Mouse (Mus musculus): ENCODE measurements around the gene Stk11.

Stk11 gene

GRCm38 (mm10) chr10:80115290-80115943 is at the start of gene Stk11:
Stk11 (plus strand) TSS chr10:80115803.
- DNase-seq (ENCODE audit: low read depth, low spot score), result peak; percentile 100

GRCm38 (mm10) chr10:80069251-80069650 is 46.4 kb upstream of the Stk11 start:
- no peak for DNase-seq (ENCODE audit: low read depth, low spot score)

DNA sequence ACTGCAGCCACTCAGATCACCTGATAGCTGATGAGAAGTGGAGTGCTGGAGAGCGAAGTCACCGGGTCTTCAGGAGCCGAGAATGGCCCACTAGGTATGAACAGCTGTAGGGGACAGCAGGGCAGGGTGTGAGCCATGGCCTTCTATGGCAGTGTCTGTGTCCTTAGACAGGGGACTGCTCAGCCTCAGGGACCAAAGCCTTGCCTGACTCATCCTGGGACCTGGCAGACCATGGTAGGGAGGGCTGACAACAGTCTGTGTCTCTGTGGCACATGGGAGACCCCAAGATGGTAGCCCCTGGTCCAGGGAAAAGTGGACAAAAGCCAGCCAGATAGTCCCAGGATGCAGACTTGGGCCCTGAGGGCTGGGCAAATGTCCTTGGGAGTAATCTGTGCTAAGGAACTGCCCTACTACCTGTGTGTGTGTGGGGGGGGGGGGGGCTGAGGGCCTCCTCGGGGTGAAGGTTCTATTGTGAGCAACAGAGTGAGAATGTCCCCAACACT is 45.6 kb upstream of the Stk11 start:
- DNase-seq (ENCODE audit: low read depth, low spot score), result no peak

DNA sequence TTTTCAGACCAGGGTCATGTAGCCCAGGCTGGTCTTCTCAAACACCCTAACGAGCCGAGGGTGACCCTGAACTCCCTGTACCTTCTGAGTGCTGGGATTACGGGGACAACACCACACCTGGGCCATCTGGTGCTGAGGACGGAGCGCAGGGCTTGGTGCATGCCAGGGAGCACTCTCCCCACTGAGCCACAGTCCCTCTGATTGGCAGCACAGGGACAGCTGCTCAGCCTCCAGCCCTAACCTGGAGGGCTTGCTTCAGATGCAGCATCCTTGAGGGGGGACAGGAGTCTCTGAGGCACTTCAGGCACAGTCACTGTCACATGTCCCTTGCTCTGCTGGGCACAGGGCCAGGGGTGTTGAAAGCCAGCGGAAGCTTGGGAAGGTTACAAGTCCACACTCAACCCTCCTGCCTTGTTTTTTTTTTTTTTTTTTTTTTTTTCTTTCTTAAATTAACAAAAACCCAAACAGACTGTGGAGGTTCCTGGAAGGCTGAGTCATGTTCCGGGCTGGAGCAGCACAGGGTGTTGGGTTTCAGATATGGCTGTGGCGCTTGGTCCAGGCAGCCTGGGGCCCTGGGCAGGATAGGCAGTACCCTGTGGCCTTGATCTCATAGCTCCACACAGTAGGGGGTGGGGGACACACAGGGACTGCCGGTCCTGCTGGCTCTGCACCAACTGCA is 44.6 kb upstream of the Stk11 start:
- DNase-seq (ENCODE audit: low read depth, low spot score), result no peak

DNA sequence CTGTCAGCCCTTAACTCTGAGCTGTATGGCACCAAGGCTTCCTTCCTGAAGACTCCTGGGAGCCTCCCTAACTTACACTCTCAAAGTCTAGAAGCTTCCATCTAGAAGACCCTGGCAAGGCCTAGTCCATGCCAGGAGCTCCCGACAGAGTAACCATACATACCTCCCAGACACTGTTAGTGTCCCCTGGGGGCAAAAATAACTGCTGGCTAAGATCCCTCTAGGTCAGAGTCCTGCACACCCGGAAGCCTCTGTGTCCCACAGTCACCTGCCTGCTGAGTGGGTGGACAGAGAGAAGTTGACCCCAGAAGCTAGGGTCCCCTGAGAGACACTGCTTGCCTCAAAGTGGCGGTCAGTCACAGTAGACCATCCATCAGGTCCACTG is 44.1 kb upstream of the Stk11 start:
- DNase-seq (ENCODE audit: low read depth, low spot score), result no peak

GRCm38 (mm10) chr10:80072623-80073489 is 42.7 kb upstream of the Stk11 start:
- DNase-seq (ENCODE audit: low read depth, low spot score), result no peak

- peak; percentile 37 for DNase-seq (ENCODE audit: low read depth, low spot score)
These were observed 40.6 kb upstream of the Stk11 start for GRCm38 (mm10) chr10:80074813-80075601.

DNA sequence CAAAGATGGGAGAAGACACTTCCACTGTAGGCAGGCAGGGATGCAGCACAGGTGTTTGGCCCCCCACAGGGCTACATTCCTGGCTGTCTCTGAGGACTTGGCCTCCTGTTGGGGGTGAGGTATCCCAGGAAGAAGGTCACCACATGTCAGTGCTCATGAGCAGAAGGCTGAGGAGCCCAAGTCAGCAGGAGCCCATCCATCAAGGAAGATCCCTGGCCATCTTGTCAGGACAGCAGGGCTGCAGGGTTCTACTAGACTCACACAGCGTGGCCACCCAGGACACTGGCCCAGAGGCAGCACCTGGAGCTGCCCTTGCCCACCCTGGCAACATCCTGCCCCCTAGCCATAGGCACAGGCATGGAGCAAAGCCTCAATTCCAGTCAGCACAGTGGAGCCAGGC is 39.7 kb upstream of the Stk11 start:
- no peak for DNase-seq (ENCODE audit: low read depth, low spot score)

- DNase-seq (ENCODE audit: low read depth, low spot score), result no peak
These were observed 39.2 kb upstream of the Stk11 start for GRCm38 (mm10) chr10:80076386-80076785.

- no peak for DNase-seq (ENCODE audit: low read depth, low spot score)
These were observed 38.3 kb upstream of the Stk11 start for GRCm38 (mm10) chr10:80077312-80077711.

DNA sequence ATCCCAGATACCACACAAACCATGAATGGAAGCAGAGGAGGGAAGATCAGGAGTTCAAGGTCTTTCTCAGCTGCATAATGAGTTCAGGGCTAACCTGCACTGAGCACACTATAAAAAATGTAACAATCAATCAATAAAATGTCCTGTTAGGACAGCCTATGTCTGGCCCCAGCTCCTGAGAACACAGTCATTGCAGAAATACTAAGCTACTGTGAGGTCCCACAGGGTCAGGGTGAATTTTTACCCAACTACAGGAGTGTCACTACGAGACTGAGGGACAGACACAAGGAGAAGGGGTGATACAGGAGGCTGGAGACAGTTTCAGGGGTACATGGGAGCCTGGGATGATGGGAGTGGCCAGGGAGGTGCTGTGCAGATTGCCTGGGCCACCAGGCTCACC is 37.2 kb upstream of the Stk11 start:
- no peak for DNase-seq (ENCODE audit: low read depth, low spot score)

DNA sequence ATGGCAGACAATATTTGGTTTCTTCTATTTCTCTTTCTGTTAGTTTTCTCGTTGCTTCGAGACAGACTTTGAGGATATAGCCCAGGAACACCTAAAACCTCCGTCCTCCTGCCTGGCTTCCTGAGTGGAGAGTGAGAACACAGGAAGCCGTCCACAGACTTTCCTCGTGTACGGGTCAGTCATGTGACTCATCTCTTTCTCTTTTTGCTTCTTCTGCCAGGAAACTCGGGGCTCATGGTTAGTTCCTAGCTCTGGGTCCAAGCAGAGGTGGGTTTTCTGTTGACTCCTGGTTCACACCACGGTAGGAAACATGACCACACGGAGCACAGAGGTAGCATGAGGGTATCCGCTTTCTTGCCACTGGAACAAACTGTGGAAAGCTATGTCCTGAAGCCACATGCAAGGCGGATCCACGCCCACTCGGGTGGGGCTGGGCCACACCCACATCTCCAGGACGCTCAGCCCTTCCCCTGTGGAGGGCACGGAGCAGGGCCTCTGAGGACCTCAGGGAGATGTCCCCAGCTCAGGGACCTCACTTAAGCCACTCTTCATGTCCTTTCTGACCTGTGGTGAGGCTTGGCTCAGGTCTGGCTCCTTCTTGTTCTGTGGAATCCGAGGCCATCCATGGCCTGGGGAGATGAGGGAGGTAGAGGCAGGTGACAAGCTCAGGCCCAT is 35.1 kb upstream of the Stk11 start:
- no peak for DNase-seq (ENCODE audit: low read depth, low spot score)

DNA sequence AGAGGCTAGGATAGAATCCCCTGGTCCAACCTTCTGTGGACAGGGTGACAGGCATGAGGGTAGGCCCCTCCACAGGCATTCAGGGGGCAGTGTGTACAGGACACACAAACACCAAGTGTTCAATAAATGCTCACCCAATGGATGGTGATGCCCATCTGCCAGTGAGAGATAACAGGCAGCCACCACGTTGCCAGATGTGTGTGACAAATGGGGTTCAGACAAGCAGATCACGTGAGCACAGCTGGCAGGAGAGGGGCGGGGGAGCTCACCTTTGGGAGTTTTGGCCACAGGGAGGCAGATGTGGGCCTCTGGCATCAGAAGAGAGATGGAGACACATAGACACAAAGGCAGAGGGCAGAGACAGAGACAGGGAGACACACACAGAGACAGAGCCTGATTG is 34.5 kb upstream of the Stk11 start:
- no peak for DNase-seq (ENCODE audit: low read depth, low spot score)

DNA sequence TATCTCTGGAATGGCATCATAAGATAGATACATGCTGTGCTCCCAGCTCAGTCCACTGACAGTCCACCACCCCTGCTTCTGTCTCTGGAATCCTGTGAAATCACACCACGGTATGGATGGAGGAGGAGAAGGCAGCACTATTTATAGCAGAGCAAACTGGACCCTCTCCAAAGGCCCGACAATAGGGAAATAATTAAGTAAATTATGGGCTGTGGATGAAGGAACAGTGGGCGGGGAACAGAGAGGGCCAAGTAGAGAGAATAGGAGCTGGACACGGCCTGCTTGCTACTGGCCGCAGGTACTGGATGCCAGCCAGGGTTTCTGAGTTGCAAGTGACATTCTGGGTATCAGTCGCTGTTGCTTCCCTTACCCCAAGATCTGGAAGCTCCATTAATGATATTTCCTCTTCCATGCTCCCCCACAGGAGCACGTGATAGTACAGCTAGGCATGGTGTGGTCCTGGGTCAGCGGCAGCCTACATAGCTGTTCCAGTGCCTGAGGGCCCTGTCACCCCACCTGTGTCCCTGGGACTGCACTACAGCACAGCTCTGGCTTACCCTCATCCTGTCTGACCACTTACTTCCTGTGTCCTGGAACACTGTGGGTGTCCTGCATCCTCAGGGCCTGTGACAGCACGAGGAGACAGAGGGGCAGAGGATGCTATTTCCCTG is 30.7 kb upstream of the Stk11 start:
- no peak for DNase-seq (ENCODE audit: low read depth, low spot score)

DNA sequence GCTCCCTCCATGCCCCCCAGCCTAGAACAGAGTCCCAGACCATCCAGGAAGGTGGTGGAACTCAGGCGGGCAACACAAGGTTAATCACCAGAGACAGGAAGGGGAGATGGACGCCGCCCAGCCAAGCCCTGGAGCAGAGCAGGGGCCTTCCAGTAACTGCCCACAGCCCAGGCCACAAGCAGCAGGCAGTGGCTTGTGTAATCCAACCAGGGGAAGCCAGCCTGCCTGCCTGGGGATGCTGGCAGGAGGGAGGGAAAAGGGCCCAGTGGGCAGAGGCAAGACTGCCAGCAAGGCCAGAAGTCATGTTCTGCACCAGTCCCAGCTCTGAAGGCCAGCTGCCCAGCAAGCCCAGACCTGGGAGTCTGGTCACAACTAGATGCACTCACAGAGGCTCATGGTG is 28.8 kb upstream of the Stk11 start:
- DNase-seq (ENCODE audit: low read depth, low spot score), result no peak

DNA sequence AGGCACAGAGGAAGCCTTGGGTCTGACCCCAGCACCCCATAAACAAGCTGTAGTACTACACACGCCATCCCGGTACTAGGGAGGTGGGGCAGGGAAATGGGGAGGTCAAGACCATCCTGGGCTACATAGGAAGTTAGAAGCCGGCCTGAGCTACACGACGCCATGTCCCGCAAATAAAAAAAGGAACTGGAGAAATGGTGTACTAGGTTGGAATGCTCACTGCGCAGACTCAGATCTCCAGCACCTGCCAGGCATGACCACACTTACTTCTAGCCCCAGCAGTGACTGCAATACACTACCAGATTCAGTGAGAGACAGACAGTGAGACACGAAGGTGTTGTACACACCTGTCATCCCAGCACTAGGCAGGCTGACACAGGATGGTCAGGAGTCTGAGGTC is 28.1 kb upstream of the Stk11 start:
- DNase-seq (ENCODE audit: low read depth, low spot score), result no peak

DNA sequence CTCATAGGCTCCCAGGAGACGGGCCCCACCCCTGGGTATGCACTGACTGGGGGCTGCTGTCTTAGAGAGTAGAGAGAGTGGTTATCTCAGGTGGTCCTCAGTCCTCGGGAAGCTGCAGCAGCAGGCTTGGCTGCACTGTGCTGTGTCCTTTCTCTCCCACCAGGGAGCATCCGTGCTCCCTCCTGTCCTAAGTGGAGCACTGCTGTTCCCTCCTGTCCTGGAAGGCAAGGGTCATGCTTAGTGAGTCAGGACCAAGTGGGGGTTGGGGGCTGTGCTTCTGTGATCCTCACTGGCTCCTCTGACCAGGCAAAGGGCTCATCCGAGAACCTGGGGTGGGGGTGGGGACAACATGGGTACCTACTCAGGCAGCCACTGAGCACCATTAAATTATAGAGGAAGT is 26.5 kb upstream of the Stk11 start:
- DNase-seq (ENCODE audit: low read depth, low spot score), result no peak

DNA sequence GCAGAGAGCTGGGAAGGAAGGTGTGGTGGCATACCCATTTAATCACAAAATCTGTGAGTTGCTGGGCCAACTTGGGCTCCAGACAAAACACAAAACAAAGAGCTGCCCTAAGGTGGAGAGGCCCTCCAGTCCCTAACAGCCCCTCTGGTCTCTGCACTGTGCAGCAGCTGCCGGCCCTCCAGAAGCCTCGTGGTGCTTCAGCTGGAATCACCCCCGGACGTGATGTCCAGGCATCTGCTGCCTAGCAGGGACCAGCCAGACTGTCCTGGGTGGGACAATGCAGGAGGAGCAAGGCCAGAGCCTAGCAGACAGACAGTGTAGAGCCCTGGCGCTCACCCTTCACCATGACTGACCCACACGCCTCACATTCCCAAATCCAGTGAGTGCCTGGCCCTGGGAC is 24.1 kb upstream of the Stk11 start:
- no peak for DNase-seq (ENCODE audit: low read depth, low spot score)

- DNase-seq (ENCODE audit: low read depth, low spot score), result no peak
These were observed 22.9 kb upstream of the Stk11 start for GRCm38 (mm10) chr10:80092690-80093089.

DNA sequence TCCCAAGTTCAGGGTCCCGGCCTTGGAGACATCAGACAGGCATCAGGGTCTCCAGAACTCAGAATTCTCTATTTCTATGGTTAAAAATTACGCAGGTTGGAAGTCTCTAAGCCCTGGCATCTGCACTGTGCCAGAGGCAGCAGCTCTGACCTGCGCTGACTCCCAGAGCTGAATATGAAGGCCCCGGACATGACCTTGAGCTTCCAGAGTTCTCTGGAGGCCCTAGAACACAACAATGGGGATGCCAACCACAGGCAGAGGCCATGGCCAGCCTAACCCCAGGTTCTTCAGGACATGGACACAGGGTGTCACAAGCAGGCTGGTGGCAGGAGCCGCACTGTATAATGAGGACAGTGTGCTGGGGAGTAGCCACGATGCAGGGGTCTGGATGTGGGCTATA is 21.5 kb upstream of the Stk11 start:
- no peak for DNase-seq (ENCODE audit: low read depth, low spot score)

DNA sequence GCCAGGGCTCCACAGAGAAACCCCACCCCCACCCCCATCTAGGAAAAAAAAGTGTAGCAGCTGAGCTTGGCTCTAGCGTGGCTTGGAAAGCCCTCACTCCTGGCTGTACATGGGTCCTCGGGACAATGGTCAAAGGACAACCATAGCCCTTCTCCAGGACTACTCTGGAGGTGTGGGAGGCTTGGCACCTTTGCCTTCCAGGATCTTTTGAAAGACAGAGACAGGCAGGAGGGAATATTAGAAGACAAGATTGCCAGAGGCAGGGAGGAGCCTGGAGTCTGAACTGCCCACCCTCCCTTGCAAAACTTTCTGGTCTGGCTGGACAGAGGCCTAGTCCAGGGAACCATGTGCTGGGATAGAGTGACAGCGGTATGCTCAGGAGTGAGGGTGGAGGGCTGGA is 20.9 kb upstream of the Stk11 start:
- DNase-seq (ENCODE audit: low read depth, low spot score), result no peak

All from mesoderm, embryonic 11.5 days (tissue).